Mouse (Mus musculus) lung, embryonic 14.5 days (tissue): ENCODE results near the gene E130114P18Rik. TPM values are rescaled to one million over a fixed set of nuclear protein-coding genes. Genes with fewer than 3 reads are reported as not detected.

Experiments
- ATAC-seq: fragments of 200-750 bp; cut with Nextera tagmentation; 2 replicates; pipeline ENCODE4 v1.8.0; 2017; ENCODE audit warnings: mild to moderate bottlenecking, moderate TSS enrichment, moderate library complexity; ENCODE audit not compliant: insufficient read depth
- DNase-seq: peaks from one replicate; pipeline ENCODE4 v3.0.0-alpha.2; 2015
- H3K27ac ChIP-seq: fragments of 300-500 bp; sonication (generic); 2 replicates; pipeline ENCODE4 v1.5.1; 2014; ENCODE audit warnings: low read depth, mild to moderate bottlenecking, moderate library complexity
- H3K27me3 ChIP-seq: fragments of 300-500 bp; sonication (generic); 2 replicates; pipeline ENCODE4 v1.6.1; 2014; ENCODE audit warnings: low read length, control low read depth; ENCODE audit not compliant: insufficient read depth
- H3K36me3 ChIP-seq: fragments of 300-500 bp; sonication (generic); 2 replicates; pipeline ENCODE4 v1.6.1; 2014; ENCODE audit warnings: control low read depth; ENCODE audit not compliant: insufficient read depth
- H3K4me1 ChIP-seq: fragments of 300-500 bp; sonication (generic); 2 replicates; pipeline ENCODE4 v1.6.1; 2014; ENCODE audit warnings: antibody characterized with exemption, control low read depth; ENCODE audit not compliant: insufficient read depth
- H3K4me2 ChIP-seq: fragments of 300-500 bp; sonication (generic); 2 replicates; pipeline ENCODE4 v1.6.1; 2014; ENCODE audit warnings: mild to moderate bottlenecking
- H3K4me3 ChIP-seq: fragments of 300-500 bp; sonication (generic); 2 replicates; pipeline ENCODE4 v1.5.1; 2014; ENCODE audit warnings: low read depth, low read length
- H3K9ac ChIP-seq: fragments of 300-500 bp; sonication (generic); 2 replicates; pipeline ENCODE4 v1.6.1; 2014
- H3K9me3 ChIP-seq: fragments of 300-500 bp; sonication (generic); 2 replicates; pipeline ENCODE4 v1.6.1; 2016; ENCODE audit warnings: low read depth, low read length, control low read depth
- CTCF ChIP-seq: IDR thresholded peaks from 2 replicates; pipeline ENCODE4 v1.5.1; 2016; ENCODE audit warnings: antibody characterized with exemption, low read depth
- WGBS: fragments of 180-500 bp; shearing (Covaris S2); extraction: QIAGEN DNeasy Blood & Tissue Kit; methylation state at CpG from one replicate; pipeline ENCODE4 v1.1.7; 2014; 5-methylcytosine and 5-hydroxymethylcytosine counted together
- polyA plus RNA-seq: library from polyadenylated mRNA; unstranded; fragments of >200 nt; fragmentation: Nextera tagmentation; extraction: Ambion mirVana; gene quantifications from 2 replicates; pipeline ENCODE4 v1.2.1, GENCODE M21; 2014

Gene E130114P18Rik
- polyA plus RNA-seq, 1 experiment from 2014 or later: 0.84 TPM

DNA sequence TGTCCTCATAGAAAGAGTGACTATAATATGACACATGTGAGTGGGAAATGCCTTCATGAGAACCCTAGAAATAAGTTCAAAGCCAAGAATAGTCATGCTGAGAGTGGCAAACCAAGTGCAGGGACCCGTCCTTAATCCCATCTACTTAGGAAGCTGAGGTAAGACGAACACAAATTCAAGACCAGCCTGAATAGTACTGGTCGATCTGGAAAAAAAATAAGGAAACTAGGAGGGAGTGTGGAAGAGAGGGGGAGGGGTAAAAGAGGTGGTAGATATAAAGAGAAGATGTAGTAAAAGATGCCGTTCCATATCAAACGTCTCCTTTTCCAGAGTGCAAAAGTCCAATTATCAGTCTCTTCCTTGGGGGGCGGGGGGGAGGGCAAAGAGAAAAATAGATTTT is 213.7 kb downstream of the E130114P18Rik start:
- no peak for TF ChIP-seq CTCF
- H3K9me3 ChIP-seq: no peaks in the 10 kb centered on the region
- H3K4me2 ChIP-seq: no peak overlapping the region
- H3K4me3 ChIP-seq: no peak overlapping the region
- DNase-seq (no peak), ATAC-seq (no peak)
- 74% methylated on average over 6 of the region's 6 CpGs for WGBS
- no peaks in the 10 kb centered on the region for H3K4me1 ChIP-seq
- no peaks in the 10 kb centered on the region for H3K36me3 ChIP-seq
- H3K9ac ChIP-seq: no peak overlapping the region
- H3K27me3 ChIP-seq: no peaks in the 10 kb centered on the region
- H3K27ac ChIP-seq: no peak overlapping the region

DNA sequence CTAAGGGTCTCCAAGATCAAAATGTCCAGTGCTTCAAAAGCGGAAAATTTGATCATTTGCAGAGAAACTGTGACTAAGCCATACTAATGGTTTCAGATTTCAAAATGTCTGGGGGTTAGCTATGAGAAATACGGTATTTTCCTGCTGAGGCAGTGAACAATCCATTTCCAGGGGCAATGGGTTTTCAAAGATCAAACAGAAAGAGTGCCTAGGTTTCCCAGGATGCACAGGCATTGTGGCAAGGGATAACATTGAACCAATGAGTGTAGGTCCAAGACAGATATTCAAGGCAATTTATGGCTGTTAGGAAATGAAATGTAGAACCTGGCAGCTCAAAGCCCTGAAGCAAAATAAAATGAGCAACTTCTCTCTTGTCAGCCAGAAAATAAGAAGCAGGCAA is 220.3 kb downstream of the E130114P18Rik start:
- DNase-seq (no peak), ATAC-seq (no peak)
- H3K4me1 ChIP-seq: no peaks in the 10 kb centered on the region
- no peak overlapping the region for H3K27ac ChIP-seq
- TF ChIP-seq CTCF: no peak
- no peak overlapping the region for H3K4me2 ChIP-seq
- H3K4me3 ChIP-seq: no peak overlapping the region
- no peaks in the 10 kb centered on the region for H3K27me3 ChIP-seq
- H3K36me3 ChIP-seq: no peaks in the 10 kb centered on the region
- H3K9me3 ChIP-seq: no peaks in the 10 kb centered on the region
- H3K9ac ChIP-seq: no peak overlapping the region
- WGBS: 64% methylated on average over 2 of the region's 2 CpGs

DNA sequence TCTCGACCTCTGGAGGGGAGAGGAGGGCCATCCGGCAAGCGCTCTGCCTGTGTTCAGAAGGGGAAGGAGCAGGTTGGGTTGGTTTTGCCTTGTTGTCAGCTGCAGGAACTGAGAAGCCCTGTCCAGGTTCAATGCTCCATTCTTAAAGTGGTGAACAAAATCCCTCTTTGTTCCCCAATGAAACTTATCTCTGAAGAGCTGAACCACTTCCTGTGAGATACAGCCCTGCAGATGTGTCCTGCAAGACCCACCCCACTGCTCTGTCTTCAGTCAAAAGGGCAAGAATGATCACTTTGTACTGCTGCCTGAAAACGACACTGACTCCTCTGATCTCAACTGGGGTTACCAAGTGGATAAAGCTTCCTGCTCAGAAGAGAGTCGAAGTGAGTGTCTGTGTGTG is 233.9 kb downstream of the E130114P18Rik start:
- WGBS: 24% methylated on average over 5 of the region's 5 CpGs
- peak; percentile 49 for DNase-seq

DNA sequence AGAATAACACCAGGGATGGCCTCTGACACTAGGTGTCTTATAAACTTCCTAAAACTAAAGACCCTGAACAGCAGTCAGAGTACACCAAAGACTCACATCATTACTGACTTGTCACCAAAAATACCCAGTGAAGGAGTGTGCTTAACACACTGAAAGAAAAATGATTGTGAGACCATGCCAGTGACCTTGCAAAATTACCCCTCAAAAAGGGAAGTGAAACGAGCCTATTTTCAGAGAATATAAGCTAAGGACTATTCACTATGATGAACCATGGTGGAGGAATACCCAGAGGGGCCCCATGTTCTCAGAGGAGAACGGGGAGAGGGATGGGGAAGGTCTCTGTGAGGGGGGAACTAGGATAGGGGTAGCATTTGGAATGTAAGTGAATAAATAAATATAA is 245.8 kb downstream of the E130114P18Rik start:
- ATAC-seq: no peak
- WGBS: 46% methylated on average over 2 of the region's 2 CpGs

More for the DNA sequence above, 233.9 kb downstream of the E130114P18Rik start:
- 0 out of 2 replicates have a peak overlapping the region, but pooled peaks have one; percentile 16 for H3K27ac ChIP-seq
- no peak overlapping the region for H3K4me3 ChIP-seq
- no peaks in the 10 kb centered on the region; the same call in 1 of the 2 replicates for H3K4me1 ChIP-seq
- H3K4me2 ChIP-seq: no peak overlapping the region
- H3K36me3 ChIP-seq: no peaks in the 10 kb centered on the region
- H3K9ac ChIP-seq: no peak overlapping the region
- no peak for TF ChIP-seq CTCF
- H3K27me3 ChIP-seq: no peaks in the 10 kb centered on the region
- ATAC-seq: peak; percentile 80
- H3K9me3 ChIP-seq: no peaks in the 10 kb centered on the region

DNA sequence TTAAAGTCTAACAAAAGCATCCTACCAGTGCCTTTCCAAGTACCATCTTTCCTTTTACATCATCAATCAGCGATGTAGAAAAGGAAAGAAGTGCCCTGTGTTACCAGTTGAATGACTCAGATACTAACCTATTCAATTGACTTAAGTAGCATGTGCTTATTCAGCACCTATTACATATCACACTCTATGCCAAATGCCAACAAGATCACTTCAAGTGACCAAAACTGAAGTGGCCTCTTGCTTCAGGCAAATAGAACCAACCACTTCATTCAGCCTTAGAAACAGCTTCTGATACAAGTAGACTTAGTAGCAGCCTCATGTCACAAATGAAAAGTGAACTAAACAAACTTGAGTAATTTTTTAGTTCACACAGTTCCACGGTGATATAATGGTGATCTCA is 249.4 kb downstream of the E130114P18Rik start:
- ATAC-seq: no peak; the same call in 1 of the 2 replicates
- H3K27ac ChIP-seq: no peak overlapping the region
- H3K9ac ChIP-seq: no peak overlapping the region
- TF ChIP-seq CTCF: no peak
- no peak overlapping the region for H3K4me2 ChIP-seq
- no peaks in the 10 kb centered on the region for H3K27me3 ChIP-seq
- H3K4me3 ChIP-seq: no peak overlapping the region
- DNase-seq: peak; percentile 23
- no peaks in the 10 kb centered on the region for H3K9me3 ChIP-seq
- 59% methylated on average over 2 of the region's 2 CpGs for WGBS
- H3K4me1 ChIP-seq: no peaks in the 10 kb centered on the region
- no peaks in the 10 kb centered on the region for H3K36me3 ChIP-seq

More for the DNA sequence above, 245.8 kb downstream of the E130114P18Rik start:
- Histone ChIP-seq H3K9ac (no peak overlapping the region), H3K4me3 (no peak overlapping the region), H3K4me1 (no peaks in the 10 kb centered on the region), H3K36me3 (no peaks in the 10 kb centered on the region), H3K27ac (no peak overlapping the region), H3K27me3 (no peaks in the 10 kb centered on the region), H3K4me2 (no peak overlapping the region), H3K9me3 (no peaks in the 10 kb centered on the region)
- DNase-seq: no peak
- TF ChIP-seq CTCF: no peak

Other genes starting within 250 kb of the E130114P18Rik start
- 48.2 and 53.5 TPM in 2 replicates for gene Nfia, start 5.3 kb downstream of the E130114P18Rik start, polyA plus RNA-seq